ENCODE assay signal across 22 mouse cellular contexts in genomic region chr8:41969408-41969807, GRCm38 (mm10).
"Had no signal": no experiment of that assay in that cellular context is flagged by ENCODE, and none has a peak within 500 bp of the region (broad histone marks: within the 10 kb centered on the region; RNA-seq: fewer than 3 reads in every experiment).

No protein-coding gene starts in this region.

- ATAC-seq: intestine, embryonic 16.5 days; liver, embryonic 12.5 days; midbrain, embryonic 13.5 days; midbrain, embryonic 16.5 days had no signal

- H3K36me3 ChIP-seq: limb, embryonic 10.5 days; limb, embryonic 13.5 days; liver, embryonic 12.5 days; liver, embryonic 15.5 days; lung, embryonic 15.5 days; midbrain, embryonic 10.5 days; midbrain, embryonic 13.5 days; stomach, embryonic 15.5 days had no signal

- H3K4me1 ChIP-seq: limb, embryonic 10.5 days; limb, embryonic 13.5 days; liver, embryonic 12.5 days; liver, embryonic 15.5 days; lung, embryonic 15.5 days; megakaryocyte, embryonic 14.5 days; midbrain, embryonic 10.5 days; midbrain, embryonic 13.5 days; stomach, embryonic 15.5 days had no signal

- H3K9ac ChIP-seq: limb, embryonic 13.5 days; liver, embryonic 12.5 days; liver, embryonic 15.5 days; lung, embryonic 15.5 days; midbrain, embryonic 13.5 days; stomach, embryonic 15.5 days had no signal

- H3K27me3 ChIP-seq: limb, embryonic 13.5 days; liver, embryonic 12.5 days; liver, embryonic 15.5 days; lung, embryonic 15.5 days; megakaryocyte, embryonic 14.5 days; midbrain, embryonic 13.5 days; stomach, embryonic 15.5 days had no signal

- H3K4me2 ChIP-seq: limb, embryonic 13.5 days; liver, embryonic 12.5 days; liver, embryonic 15.5 days; lung, embryonic 15.5 days; midbrain, embryonic 13.5 days; stomach, embryonic 15.5 days had no signal

- H3K27ac ChIP-seq: limb, embryonic 10.5 days; limb, embryonic 13.5 days; liver, embryonic 12.5 days; liver, embryonic 15.5 days; lung, embryonic 15.5 days; midbrain, embryonic 10.5 days; midbrain, embryonic 13.5 days; stomach, embryonic 15.5 days had no signal

- H3K4me3 ChIP-seq: limb, embryonic 10.5 days; limb, embryonic 13.5 days; liver, embryonic 12.5 days; liver, embryonic 15.5 days; lung, embryonic 15.5 days; megakaryocyte, embryonic 14.5 days; midbrain, embryonic 10.5 days; midbrain, embryonic 13.5 days; stomach, embryonic 15.5 days had no signal

- H3K9me3 ChIP-seq: limb, embryonic 10.5 days; limb, embryonic 13.5 days; liver, embryonic 12.5 days; liver, embryonic 15.5 days; lung, embryonic 15.5 days; megakaryocyte, embryonic 14.5 days; midbrain, embryonic 10.5 days; midbrain, embryonic 13.5 days; stomach, embryonic 15.5 days had no signal

- DNase-seq: kidney, adult 2 months; kidney, postnatal 14 days; kidney, postnatal 4 days; liver; lung, adult 18-20 months; lung, postnatal 10 days; lung, postnatal 36 days; right cerebral cortex, adult 18-20 months; right cerebral cortex, postnatal 14 days; right cerebral cortex, postnatal 4 days; thymus, postnatal 25 days had no signal
